Mouse (Mus musculus) midbrain, embryonic 10.5 days (tissue): ENCODE results near the gene Inpp5a. TPM values are rescaled to one million over a fixed set of nuclear protein-coding genes. Genes with fewer than 3 reads are reported as not detected.
A peak's percentile ranks its signal among the peaks of the same experiment; 100 is the strongest.

Experiments
- DNase-seq: peaks from one replicate; pipeline ENCODE4 v3.0.0-alpha.2; 2017; ENCODE audit warnings: low spot score
- H3K27ac ChIP-seq: fragments of 300-500 bp; sonication (generic); replicated peaks from 2 replicates; pipeline ENCODE4 v1.5.1; 2016; ENCODE audit warnings: mild to moderate bottlenecking
- H3K27me3 ChIP-seq: fragments of 300-500 bp; sonication (generic); 2 replicates; pipeline ENCODE4 v1.6.1; 2016; ENCODE audit warnings: low read depth, mild to moderate bottlenecking; ENCODE audit not compliant: poor library complexity, severe bottlenecking
- H3K36me3 ChIP-seq: fragments of 300-500 bp; sonication (generic); 2 replicates; pipeline ENCODE4 v1.6.1; 2016; ENCODE audit warnings: mild to moderate bottlenecking, moderate library complexity
- H3K4me1 ChIP-seq: fragments of 300-500 bp; sonication (generic); 2 replicates; pipeline ENCODE4 v1.6.1; 2016
- H3K4me3 ChIP-seq: fragments of 300-500 bp; sonication (generic); 2 replicates; pipeline ENCODE4 v1.5.1; 2016; ENCODE audit warnings: mild to moderate bottlenecking, moderate library complexity
- H3K9me3 ChIP-seq: fragments of 300-500 bp; sonication (generic); replicated peaks from 2 replicates; pipeline ENCODE4 v1.6.1; 2016; ENCODE audit warnings: mild to moderate bottlenecking
- WGBS: fragments of 180-500 bp; shearing (Covaris S2); methylation state at CpG from one replicate; pipeline ENCODE4 v1.1.7; 2016; 5-methylcytosine and 5-hydroxymethylcytosine counted together
- polyA plus RNA-seq: library from polyadenylated mRNA; unstranded; fragments of >200 nt; fragmentation: Nextera tagmentation; extraction: Ambion mirVana; gene quantifications from 2 replicates; pipeline ENCODE4 v1.2.1, GENCODE M21; 2016

The Inpp5a gene
- polyA plus RNA-seq, result 17.3 and 19.2 TPM in 2 replicates

DNA sequence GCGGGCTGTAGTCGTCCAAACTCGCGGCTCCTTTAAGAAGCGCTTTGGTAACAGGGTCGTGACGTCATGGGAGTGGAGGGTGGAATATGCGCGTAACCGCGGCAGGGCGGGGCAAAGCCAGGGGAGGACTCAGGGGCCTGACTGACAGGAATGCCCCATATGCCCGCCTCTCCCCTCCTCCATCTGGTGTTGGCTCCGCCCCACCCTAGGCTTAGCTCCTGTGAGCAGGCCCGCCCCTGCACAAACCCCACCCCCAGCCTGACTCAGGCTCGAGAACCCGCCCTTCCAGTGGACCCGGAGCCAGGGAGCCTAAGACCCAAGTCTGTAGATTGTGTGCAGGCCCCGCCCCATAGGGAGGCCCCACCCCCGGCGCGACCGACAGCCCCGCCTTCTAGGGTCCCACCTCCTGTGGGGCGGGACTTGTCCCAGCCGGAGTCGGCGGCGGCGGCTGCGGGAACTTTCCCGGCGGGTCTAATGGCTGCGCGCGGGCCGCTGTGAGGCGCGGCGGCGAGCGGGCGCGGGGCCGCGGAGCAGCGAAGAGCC lies at the start of gene Inpp5a:
TSS of gene Inpp5a (plus strand) at position 440 of the 543 bp plus-strand sequence.
- Histone ChIP-seq H3K9me3 (no peaks in the 10 kb centered on the region), H3K27ac (peak within 1 kb of the TSS; percentile 95), H3K4me1 (peaks cover 44% of the 10 kb centered on the region), H3K4me3 (peak within 1 kb of the TSS; percentile 81), H3K36me3 (no peaks in the 10 kb centered on the region), H3K27me3 (no peaks in the 10 kb centered on the region)
- DNase-seq, result peak; percentile 99
- WGBS, result under 1% methylated on average over 46 of the region's 47 CpGs

DNA sequence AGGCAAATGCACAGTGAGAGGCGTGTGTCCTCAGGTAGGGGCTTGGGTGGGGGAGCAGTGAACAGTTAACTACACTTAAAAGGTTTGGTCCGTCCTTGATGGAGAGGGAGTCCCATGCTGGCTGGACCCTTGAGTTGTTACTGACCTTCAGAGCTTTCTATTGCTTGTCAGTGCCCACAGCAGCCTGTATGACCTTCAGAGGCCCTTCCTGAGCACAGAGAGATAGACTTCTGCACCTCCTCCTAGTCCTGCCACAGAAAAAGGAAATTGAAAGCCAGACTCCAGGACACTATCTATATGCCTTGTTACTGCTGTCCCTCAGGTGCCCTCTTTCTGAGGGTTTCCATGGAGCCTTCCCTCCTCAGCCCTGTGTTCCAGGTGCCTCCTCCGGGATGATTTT lies 49.7 kb upstream of the Inpp5a start:
- Histone ChIP-seq H3K27ac (no peak overlapping the region), H3K27me3 (no peaks in the 10 kb centered on the region), H3K36me3 (no peaks in the 10 kb centered on the region), H3K4me3 (no peak overlapping the region), H3K9me3 (no peaks in the 10 kb centered on the region), H3K4me1 (no peaks in the 10 kb centered on the region)
- no peak for DNase-seq
- 88% methylated on average over 3 of the region's 3 CpGs for WGBS

DNA sequence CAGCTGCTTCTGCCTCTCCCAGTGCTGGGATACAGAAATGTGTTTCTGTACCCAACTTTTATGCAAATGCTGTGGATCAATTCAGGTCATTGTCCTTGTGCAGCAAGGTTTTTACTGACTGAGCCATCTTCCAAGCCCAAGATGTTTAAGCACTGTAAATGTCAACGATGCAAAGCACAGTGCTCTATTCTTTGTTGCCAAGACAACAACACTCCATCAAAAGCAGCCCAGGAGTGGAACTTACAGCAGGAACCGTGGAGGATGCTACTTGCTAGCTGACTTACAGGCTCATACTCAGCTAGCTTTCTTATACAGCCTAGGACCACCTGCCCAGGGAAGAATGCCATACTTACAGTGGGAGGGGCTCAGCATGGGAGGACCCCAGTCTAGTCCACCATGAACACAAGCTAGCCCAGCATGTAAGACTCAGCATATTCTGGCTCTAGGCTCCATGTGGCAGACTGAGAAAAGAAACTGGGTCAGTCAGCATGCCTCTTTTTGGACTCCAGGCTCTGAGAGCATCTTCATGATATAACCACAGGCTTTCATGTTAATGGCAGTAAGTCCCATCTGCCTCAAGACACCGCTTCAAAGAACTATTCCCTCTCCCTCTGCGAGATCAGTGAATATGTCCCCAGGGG lies 47.8 kb upstream of the Inpp5a start:
- 77% methylated on average over 4 of the region's 4 CpGs for WGBS
- no peaks in the 10 kb centered on the region for H3K36me3 ChIP-seq
- no peaks in the 10 kb centered on the region for H3K4me1 ChIP-seq
- H3K27ac ChIP-seq, result no peak overlapping the region
- H3K27me3 ChIP-seq, result no peaks in the 10 kb centered on the region
- H3K9me3 ChIP-seq, result no peaks in the 10 kb centered on the region
- DNase-seq, result no peak
- H3K4me3 ChIP-seq, result no peak overlapping the region

DNA sequence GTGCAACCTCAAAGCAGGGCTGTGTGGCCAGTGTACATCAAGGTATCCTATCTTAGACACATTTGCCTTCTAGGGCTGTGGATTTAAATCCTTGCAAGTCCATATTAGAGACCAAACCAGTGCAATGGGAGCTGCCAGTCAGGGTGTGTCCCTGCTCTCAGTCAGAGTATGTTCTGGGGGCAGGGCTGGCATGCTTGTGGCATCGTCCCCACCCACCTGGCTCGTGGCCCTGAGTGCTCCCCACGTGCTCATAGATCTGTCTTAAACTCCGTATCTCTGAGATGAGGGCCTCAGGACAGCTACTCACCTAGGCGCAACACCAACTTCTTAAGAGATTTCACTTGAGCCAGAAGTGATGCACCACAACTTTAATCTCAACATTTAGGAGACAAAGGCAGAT lies 46.1 kb upstream of the Inpp5a start:
- Histone ChIP-seq H3K4me3 (no peak overlapping the region), H3K27ac (no peak overlapping the region), H3K27me3 (no peaks in the 10 kb centered on the region), H3K4me1 (no peaks in the 10 kb centered on the region), H3K36me3 (no peaks in the 10 kb centered on the region), H3K9me3 (no peaks in the 10 kb centered on the region)
- no peak for DNase-seq
- 88% methylated on average over 5 of the region's 5 CpGs for WGBS

DNA sequence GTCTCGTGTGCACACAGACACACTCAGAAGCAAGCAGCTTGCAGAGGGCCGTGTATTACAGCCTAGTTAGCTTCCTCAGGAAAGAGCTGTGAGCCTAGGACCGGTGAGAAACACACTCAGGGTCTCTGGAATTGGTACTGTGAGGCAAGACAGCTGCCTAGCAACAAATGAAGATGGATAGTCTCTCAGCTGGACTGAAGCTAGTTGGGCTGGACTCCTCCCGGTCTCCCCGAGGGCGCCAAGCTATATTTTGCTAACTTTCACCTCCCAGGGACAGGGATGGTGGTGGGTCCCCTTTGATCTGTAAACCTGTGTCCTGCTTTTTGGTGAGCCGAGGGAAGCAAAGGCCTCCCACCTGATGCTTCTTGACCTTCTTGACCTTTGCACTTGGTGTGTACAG lies 41.9 kb upstream of the Inpp5a start:
- H3K27me3 ChIP-seq, result no peaks in the 10 kb centered on the region
- DNase-seq, result no peak
- no peak overlapping the region for H3K27ac ChIP-seq
- no peaks in the 10 kb centered on the region for H3K4me1 ChIP-seq
- H3K9me3 ChIP-seq, result no peaks in the 10 kb centered on the region
- no peaks in the 10 kb centered on the region for H3K36me3 ChIP-seq
- WGBS, result 78% methylated on average over 7 of the region's 7 CpGs
- H3K4me3 ChIP-seq, result no peak overlapping the region

DNA sequence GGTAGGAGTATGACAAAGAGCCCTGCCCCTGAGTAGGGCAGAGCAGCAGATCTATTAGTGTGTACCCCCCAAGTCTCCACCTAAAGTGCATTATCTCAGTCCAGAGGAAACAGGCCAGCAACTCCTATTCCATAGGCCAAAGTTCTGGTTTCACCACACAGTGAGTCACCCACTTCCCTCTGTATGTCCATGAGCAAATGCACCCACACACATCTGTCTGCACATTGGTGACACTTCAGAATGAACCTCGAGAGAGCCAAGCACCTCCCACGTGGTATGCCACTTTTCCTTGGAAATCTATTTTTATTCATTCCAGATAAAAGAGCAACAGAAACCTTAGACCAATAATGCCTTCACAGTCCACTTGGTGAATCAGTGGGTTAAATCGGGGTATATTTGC lies 38.3 kb upstream of the Inpp5a start:
- no peak for DNase-seq
- WGBS, result 85% methylated on average over 3 of the region's 3 CpGs
- Histone ChIP-seq H3K36me3 (no peaks in the 10 kb centered on the region), H3K4me3 (no peak overlapping the region), H3K4me1 (no peaks in the 10 kb centered on the region), H3K27ac (no peak overlapping the region), H3K27me3 (no peaks in the 10 kb centered on the region), H3K9me3 (no peaks in the 10 kb centered on the region)

DNA sequence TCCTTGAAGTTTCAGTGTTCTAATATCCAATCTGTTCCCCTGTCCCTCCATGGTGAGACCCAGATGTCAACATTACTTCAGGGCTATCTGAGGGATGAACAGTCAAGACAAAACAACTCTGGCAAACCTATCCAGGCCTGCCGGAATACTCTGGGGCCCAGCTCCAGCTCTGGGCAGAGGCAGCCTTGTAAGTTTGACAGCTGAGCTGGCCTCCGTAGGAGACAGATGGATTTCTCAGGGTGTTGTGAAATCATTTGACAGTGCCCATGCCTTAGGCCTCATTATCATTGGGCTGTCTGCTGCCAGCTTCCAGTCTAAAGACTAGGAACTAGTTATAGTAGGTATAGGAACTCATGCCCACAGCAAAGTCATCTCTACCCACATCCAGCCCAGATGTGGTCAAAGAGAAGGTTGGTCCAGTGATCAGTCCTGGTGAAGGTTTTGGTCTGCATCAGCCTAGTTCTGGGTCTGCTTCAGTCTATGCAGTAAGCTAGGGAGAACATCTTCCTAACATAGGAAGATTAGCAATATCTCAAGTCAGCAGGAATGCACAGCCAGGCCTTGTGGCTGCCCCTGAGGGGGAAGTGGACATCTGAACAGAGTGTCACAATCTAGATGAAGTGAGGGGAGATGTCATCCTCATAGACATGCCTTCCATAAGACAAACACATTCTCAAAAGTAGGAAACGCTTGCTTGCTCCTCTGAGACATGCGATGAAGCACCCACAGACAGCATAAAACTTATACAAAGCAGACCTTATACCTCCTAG lies 34.4 kb upstream of the Inpp5a start:
- Histone ChIP-seq H3K4me1 (no peaks in the 10 kb centered on the region), H3K9me3 (no peaks in the 10 kb centered on the region), H3K36me3 (no peaks in the 10 kb centered on the region), H3K27ac (no peak overlapping the region), H3K27me3 (no peaks in the 10 kb centered on the region), H3K4me3 (no peak overlapping the region)
- 93% methylated on average over 4 of the region's 4 CpGs for WGBS
- DNase-seq, result no peak

DNA sequence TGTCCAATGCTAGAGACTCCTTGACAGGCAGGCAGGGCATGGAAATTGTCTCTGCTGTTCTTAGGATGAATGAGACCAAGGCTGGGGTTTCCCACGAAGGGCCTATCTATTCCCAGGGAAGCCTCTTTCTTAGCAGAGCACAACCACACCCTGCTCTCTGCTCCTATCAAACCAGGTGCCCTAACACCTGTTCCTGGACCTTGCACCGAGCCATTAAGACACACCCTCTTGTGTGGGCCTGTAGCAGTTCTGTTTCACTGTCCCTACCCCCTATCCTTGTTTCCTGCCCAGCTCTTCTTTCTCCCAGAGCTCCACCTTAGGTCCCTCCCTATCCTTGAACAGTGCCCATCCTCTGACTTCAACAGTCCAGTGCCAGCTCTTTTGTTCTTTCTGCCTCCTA lies 31.9 kb upstream of the Inpp5a start:
- WGBS, result 70% methylated on average over 2 of the region's 2 CpGs
- Histone ChIP-seq H3K36me3 (no peaks in the 10 kb centered on the region), H3K27me3 (no peaks in the 10 kb centered on the region), H3K27ac (no peak overlapping the region), H3K4me1 (no peaks in the 10 kb centered on the region), H3K4me3 (no peak overlapping the region), H3K9me3 (no peaks in the 10 kb centered on the region)
- DNase-seq, result no peak

DNA sequence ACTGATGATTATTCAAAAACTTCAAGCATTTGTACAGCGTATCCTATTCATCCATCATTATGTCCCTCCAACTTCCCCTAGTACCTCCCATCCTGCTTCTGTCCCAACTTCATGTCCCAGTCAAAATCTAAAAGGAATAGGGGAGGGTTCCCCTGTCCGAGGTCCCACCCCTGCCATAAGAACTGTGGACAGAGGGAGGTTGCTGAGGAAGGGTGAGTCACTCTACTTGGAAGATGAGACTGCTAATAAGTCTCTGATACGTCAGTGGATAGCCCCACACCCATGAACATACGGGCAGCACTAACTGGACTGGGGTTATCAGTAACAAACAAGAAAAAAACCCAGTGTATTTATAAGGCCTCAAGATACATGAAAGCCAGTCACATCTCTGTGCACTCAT lies 29.0 kb upstream of the Inpp5a start:
- no peak overlapping the region for H3K27ac ChIP-seq
- WGBS, result 89% methylated on average over 4 of the region's 4 CpGs
- no peaks in the 10 kb centered on the region for H3K9me3 ChIP-seq
- H3K27me3 ChIP-seq, result no peaks in the 10 kb centered on the region
- H3K4me1 ChIP-seq, result peaks cover 27% of the 10 kb centered on the region
- H3K36me3 ChIP-seq, result no peaks in the 10 kb centered on the region
- no peak for DNase-seq
- no peak overlapping the region for H3K4me3 ChIP-seq

DNA sequence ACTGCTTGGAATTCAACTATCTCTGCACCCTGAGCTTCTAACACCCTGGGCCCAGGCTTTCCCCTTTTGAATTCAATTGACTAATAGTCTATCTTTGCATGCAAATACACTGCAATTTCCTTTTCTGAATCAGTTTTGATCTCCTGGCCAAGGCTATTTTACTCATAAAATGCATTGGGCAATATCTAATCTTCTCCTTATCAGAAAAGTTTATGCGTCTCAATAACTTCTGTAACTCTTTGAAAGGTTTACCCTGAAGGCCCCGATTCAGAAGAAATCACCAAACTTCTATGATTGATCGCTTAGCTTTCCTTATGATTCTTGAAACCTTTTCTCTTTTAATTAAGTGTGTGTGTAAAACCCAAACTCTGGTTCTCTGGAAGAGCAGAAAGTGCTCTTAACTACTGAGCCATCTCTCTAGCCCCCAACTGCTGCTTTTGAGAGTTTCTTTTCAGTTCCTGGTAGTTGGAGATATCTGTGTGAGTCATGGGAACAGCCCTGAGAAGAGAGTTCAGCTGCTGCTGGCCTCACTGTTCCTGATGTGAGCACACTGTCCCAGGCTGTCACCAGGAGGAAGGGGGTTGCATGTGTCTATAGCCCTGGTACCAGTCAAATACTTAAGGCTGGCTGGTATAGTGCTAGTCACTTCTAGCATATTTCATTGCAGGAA lies 27.9 kb upstream of the Inpp5a start:
- 96% methylated on average over 3 of the region's 3 CpGs for WGBS
- no peaks in the 10 kb centered on the region for H3K27me3 ChIP-seq
- DNase-seq, result no peak
- H3K4me3 ChIP-seq, result no peak overlapping the region
- no peaks in the 10 kb centered on the region for H3K9me3 ChIP-seq
- no peak overlapping the region for H3K27ac ChIP-seq
- no peaks in the 10 kb centered on the region for H3K36me3 ChIP-seq
- peaks cover 32% of the 10 kb centered on the region for H3K4me1 ChIP-seq

DNA sequence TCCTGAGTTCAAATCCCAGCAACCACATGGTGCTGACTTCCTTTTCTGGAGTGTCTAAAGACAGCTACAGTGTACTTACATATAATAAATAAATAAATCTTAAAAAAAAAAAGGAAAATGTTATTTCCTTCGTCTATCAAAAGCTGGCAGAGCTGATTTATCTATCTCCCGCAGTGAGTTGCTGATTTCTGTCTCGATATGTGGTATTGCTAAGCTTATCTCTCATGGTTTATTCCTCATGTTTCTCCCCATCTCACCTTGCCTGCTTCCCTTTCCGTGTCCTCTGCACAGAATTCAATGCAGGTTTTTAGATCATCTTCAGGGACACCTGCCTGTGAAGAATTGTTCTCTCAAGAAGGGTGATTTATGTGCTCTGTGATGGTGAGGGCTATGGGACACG lies 27.1 kb upstream of the Inpp5a start:
- Histone ChIP-seq H3K27me3 (no peaks in the 10 kb centered on the region), H3K9me3 (no peaks in the 10 kb centered on the region), H3K4me1 (peaks cover 32% of the 10 kb centered on the region), H3K36me3 (no peaks in the 10 kb centered on the region), H3K27ac (no peak overlapping the region), H3K4me3 (no peak overlapping the region)
- no peak for DNase-seq
- 90% methylated on average over 5 of the region's 5 CpGs for WGBS

DNA sequence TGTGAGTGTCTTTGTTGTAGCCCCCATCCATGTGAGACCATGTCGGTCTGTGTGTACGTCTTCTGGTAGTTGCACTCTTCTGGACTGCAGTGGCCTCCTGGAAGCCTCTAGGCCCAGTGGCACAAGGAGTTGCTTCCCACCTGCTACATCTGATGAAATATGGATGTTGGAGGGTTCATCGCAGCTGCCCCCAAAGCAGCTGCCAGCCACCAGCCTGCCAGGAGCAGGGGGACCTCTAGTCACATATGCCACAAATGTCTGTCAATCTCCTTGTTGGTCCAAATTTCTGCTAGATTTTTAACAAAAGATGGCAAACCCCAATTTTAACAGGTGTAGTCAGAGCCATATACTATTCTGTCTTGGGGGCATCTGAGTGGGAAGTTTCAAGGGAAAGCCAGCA lies 26.4 kb upstream of the Inpp5a start:
- Histone ChIP-seq H3K4me3 (no peak overlapping the region), H3K27ac (peak overlapping the region; percentile 65), H3K9me3 (no peaks in the 10 kb centered on the region), H3K36me3 (no peaks in the 10 kb centered on the region), H3K27me3 (no peaks in the 10 kb centered on the region), H3K4me1 (peaks cover 32% of the 10 kb centered on the region)
- WGBS, result 90% methylated on average over 3 of the region's 3 CpGs
- no peak for DNase-seq
